Mouse (Mus musculus) spleen, adult 2 months (tissue): ENCODE measurements around the gene Mboat1. TPM values are rescaled to one million over a fixed set of nuclear protein-coding genes. Genes with fewer than 3 reads are reported as not detected.

Experiments
- DNase-seq, 2 experiments: peaks; one replicate each; pipeline versions ENCODE4 v3.0.0 to v3.0.0-alpha.2; 2012 to 2021; ENCODE audit warnings: low spot score in 2 of 2, low read depth in 1 of 2
- H3K27ac ChIP-seq: fragments of 200-500 bp; 2 replicates; pipeline ENCODE4 v1.5.1; 2012; ENCODE audit warnings: low read length, inconsistent platforms; ENCODE audit not compliant: insufficient read depth
- H3K27me3 ChIP-seq: fragments of 200-500 bp; 2 replicates; pipeline ENCODE4 v1.6.1; 2012; ENCODE audit warnings: mild to moderate bottlenecking, moderate library complexity, low read length, inconsistent platforms; ENCODE audit not compliant: control insufficient read depth, insufficient read depth
- H3K36me3 ChIP-seq: fragments of 200-500 bp; 2 replicates; pipeline ENCODE4 v1.6.1; 2012; ENCODE audit warnings: mild to moderate bottlenecking, low read length, inconsistent platforms; ENCODE audit not compliant: control insufficient read depth, insufficient read depth
- H3K4me1 ChIP-seq: fragments of 200-500 bp; 2 replicates; pipeline ENCODE4 v1.6.1; 2011; ENCODE audit warnings: inconsistent platforms; ENCODE audit not compliant: control insufficient read depth, insufficient read depth, insufficient read length
- H3K4me3 ChIP-seq: fragments of 200-500 bp; 2 replicates; pipeline ENCODE4 v1.5.1; 2011; ENCODE audit warnings: mild to moderate bottlenecking, inconsistent platforms; ENCODE audit not compliant: insufficient read depth, insufficient read length; ENCODE audit errors: extremely low read depth
- CTCF ChIP-seq: fragments of 200-500 bp; IDR thresholded peaks from 2 replicates; pipeline ENCODE4 v1.5.1; 2011; ENCODE audit warnings: mild to moderate bottlenecking, inconsistent platforms; ENCODE audit not compliant: insufficient read depth, insufficient read length, insufficient replicate concordance; ENCODE audit errors: extremely low read depth
- POLR2A ChIP-seq: fragments of 200-500 bp; IDR thresholded peaks from 2 replicates; pipeline ENCODE4 v1.6.1; 2011; ENCODE audit warnings: low read depth, low read length, inconsistent platforms
- WGBS: fragments of 180-500 bp; shearing (Covaris S2); methylation state at CpG from one replicate; pipeline ENCODE4 v1.1.7; 2018; 5-methylcytosine and 5-hydroxymethylcytosine counted together
- polyA plus RNA-seq: library from polyadenylated mRNA; depleted of rRNA; stranded (reverse); fragments of >200 nt; gene quantifications from 2 replicates; pipeline ENCODE4 v1.2.3, GENCODE M21; 2012

Gene Mboat1
- polyA plus RNA-seq, 1 experiment: 3.6 TPM

DNA sequence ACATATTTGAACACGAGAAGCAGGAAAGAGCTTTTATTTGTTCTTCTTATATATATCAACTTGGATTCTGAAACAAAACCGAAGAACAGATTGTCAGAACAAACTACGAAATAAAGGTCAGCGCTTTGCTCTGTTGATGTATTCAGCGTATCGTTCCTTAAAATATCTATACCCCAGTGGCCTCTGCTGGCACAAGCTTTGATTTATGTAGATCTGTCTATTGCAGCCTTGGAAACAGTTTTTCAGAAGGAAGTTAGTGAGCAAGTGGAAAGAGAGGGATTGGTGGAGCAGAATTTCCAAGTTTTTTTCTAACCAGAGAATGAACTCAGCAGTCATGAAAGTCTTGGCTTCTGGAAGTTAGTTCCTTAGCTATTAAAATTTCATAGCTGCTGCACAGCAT lies 103.1 kb downstream of the Mboat1 start:
- Histone ChIP-seq H3K36me3 (no peaks in the 10 kb centered on the region), H3K27me3 (no peaks in the 10 kb centered on the region), H3K4me3 (no peak overlapping the region), H3K4me1 (no peaks in the 10 kb centered on the region), H3K27ac (no peak overlapping the region)
- no peak for DNase-seq
- 93% methylated on average over 6 of the region's 6 CpGs for WGBS
- TF ChIP-seq POLR2A: no peak
- TF ChIP-seq CTCF: no peak

DNA sequence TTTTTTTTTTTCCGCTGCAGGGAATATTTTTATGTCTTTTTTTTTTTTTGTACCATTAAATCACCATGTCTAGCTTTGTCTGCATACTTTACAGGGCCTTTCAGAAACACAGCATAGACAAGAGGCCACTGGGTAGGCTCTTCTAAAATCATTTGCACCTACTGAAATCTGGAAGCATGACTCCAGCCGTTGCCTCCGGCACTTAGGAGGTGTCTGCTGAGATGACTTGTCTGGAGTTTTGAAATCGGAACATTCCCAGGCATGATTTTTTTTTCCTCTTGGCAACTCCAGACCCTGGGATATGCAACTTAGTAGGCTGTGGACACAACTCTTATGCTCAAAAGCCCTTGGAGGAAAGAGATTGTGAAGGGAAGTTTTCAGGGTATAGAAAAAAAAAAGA lies 109.3 kb downstream of the Mboat1 start:
- DNase-seq: no peak
- TF ChIP-seq CTCF (no peak), POLR2A (no peak)
- WGBS: 92% methylated on average over 4 of the region's 4 CpGs
- Histone ChIP-seq H3K36me3 (no peaks in the 10 kb centered on the region), H3K4me1 (no peaks in the 10 kb centered on the region), H3K27me3 (no peaks in the 10 kb centered on the region), H3K4me3 (no peak overlapping the region), H3K27ac (no peak overlapping the region)

DNA sequence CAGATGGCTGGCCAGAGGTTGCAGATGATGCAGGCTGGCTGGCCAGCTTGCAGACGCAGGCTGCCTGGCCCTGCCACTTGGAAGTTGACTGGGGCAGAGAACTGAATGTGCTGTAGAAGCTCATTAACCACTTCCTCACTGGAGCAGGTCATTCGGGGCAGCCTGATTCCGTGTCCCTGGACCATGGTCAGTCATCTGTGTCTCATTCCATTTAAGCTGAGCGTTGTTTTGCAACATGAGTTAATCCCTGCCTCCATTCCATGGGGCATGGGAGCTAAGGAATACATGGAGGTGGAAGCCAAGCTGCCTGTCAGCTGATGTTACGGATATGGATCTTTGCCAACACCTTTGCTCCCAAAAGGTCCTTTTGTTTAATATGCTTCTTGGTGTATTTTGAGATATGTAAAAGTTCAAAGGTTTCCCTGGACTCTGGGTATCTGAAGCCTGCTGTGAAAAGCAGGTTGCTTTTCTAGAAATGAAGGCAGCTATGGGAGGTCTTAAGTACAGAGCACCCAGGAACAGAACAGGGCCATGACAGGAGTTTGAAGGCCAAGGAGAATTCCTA lies 114.1 kb downstream of the Mboat1 start:
- TF ChIP-seq CTCF (no peak), POLR2A (no peak)
- no peaks in the 10 kb centered on the region for H3K36me3 ChIP-seq
- no peaks in the 10 kb centered on the region for H3K27me3 ChIP-seq
- no peaks in the 10 kb centered on the region for H3K4me1 ChIP-seq
- no peak overlapping the region for H3K27ac ChIP-seq
- WGBS: 73% methylated on average over 5 of the region's 5 CpGs
- DNase-seq: no peak
- H3K4me3 ChIP-seq: no peak overlapping the region

DNA sequence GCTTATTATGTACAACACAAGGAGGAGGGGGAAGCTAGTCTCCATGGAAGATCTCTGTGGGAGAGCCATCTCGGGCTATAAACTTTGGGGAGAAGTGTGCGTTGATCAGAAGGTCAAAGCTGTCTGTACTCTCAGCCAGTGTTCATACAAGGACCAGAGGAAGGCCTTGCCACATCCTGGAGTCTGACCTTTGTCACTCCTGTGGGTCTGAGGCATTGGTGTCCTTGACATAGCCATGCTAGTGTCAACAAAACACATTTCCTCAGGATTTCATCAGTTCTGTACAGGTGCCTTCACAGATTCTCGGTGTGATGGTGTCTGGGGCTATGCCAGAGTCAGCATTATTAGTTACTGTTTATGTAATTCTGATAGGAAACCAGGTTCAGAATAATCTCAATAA lies 115.1 kb downstream of the Mboat1 start:
- DNase-seq: no peak
- 75% methylated on average over 3 of the region's 3 CpGs for WGBS
- H3K4me3 ChIP-seq: no peak overlapping the region
- no peak for TF ChIP-seq CTCF
- TF ChIP-seq POLR2A: no peak
- no peak overlapping the region for H3K27ac ChIP-seq
- no peaks in the 10 kb centered on the region for H3K4me1 ChIP-seq
- no peaks in the 10 kb centered on the region for H3K36me3 ChIP-seq
- H3K27me3 ChIP-seq: no peaks in the 10 kb centered on the region

DNA sequence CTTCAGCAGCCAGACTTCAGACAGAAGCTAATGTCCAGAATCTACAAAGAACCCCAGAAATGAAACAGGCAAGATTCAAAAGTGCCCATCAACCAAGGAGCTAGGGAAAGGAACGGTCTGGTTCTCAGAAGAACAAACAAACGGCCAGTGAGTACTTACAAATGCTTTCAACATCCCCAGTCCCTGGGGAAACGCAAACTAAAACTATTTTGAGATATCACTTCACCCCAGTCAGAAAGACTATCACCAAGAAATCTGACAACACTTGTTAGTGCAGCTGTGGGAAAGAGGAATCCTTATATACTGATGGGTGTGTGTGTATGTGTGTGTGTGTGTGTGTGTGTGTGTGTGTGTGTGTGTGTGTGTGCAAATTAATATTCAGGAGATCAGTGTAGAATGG lies 116.4 kb downstream of the Mboat1 start:
- no peaks in the 10 kb centered on the region for H3K4me1 ChIP-seq
- WGBS: 57% methylated on average over 3 of the region's 3 CpGs
- no peak overlapping the region for H3K4me3 ChIP-seq
- H3K27me3 ChIP-seq: no peaks in the 10 kb centered on the region
- H3K36me3 ChIP-seq: no peaks in the 10 kb centered on the region
- no peak overlapping the region for H3K27ac ChIP-seq
- no peak for DNase-seq
- TF ChIP-seq CTCF (no peak), POLR2A (no peak)

DNA sequence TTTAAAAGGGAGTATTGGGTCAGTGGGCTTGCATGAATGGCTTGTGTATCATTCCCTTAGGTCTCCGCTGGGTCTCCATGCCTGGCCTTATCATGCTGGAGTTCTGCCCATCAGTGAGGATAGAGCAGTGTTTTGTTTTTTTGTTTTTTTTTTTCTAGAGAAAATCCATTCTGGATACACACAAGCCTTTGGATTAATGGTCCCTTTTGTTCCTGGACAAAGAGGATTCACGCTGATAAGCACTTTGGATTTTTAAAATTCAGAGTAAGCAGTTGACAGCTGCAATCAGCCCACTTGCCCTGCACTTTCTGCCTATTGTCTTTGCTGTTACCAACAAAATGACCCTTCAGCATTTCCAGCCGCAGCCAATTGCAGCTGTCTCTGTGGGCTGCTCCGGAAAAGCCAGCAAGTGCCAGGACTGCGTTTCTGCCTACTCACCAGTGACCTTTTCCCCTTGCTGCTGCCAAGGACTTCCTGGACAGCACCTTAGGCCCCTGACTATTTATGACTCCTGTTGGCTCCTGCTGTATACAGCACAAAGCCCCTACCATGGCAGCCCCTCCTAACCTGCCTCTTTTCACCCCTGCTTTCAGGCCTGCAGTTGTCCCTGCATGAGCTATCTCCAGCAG lies 117.5 kb downstream of the Mboat1 start:
- H3K4me3 ChIP-seq: no peak overlapping the region
- H3K27me3 ChIP-seq: no peaks in the 10 kb centered on the region
- DNase-seq: no peak
- no peaks in the 10 kb centered on the region for H3K4me1 ChIP-seq
- 35% methylated on average over 5 of the region's 5 CpGs for WGBS
- H3K36me3 ChIP-seq: no peaks in the 10 kb centered on the region
- no peak for TF ChIP-seq POLR2A
- no peak for TF ChIP-seq CTCF
- no peak overlapping the region for H3K27ac ChIP-seq

DNA sequence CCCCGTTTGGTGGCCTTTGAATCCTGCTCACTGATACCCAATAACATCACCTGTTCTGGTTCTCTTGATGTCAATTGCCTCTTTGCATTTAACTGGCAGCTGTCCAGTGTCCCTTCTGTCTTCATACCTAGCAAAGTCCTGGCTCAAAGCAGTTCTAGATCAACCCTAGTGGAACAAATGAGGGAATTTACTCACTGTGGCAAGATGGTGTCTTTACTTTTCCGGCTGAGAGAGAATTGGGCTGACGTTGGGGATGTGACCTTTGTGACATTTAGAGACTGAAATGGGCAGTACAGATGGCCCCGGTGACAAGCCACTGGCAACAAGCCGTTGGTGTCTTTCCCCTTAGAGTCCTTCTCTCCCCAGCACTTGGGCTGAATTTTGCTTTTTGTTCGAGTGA lies 118.1 kb downstream of the Mboat1 start:
- 87% methylated on average over 6 of the region's 6 CpGs for WGBS
- Histone ChIP-seq H3K4me1 (no peaks in the 10 kb centered on the region), H3K27ac (no peak overlapping the region), H3K4me3 (no peak overlapping the region), H3K36me3 (no peaks in the 10 kb centered on the region), H3K27me3 (no peaks in the 10 kb centered on the region)
- no peak for DNase-seq
- TF ChIP-seq CTCF: no peak
- TF ChIP-seq POLR2A: no peak
